Mouse (Mus musculus) mouse embryonic stem cell (cell line): ENCODE data around the gene Slc31a2.

Source experiments
- in situ Hi-C, 2 experiments: fragments of 300-500 bp; cut with MboI; formaldehyde crosslinking; loops; 1 replicate in 1 of 2; 3 replicates in 1 of 2; pipeline ENCODE4 v1.14.3; 2019 to 2020; ENCODE audit warnings: low sequenced_read_pairs in 2 of 2, low pct_unique_long_range_greater_than_20kb in 1 of 2, mixed read lengths in 1 of 2; ENCODE audit not compliant: unreplicated experiment in 1 of 2

Gene Slc31a2

DNA sequence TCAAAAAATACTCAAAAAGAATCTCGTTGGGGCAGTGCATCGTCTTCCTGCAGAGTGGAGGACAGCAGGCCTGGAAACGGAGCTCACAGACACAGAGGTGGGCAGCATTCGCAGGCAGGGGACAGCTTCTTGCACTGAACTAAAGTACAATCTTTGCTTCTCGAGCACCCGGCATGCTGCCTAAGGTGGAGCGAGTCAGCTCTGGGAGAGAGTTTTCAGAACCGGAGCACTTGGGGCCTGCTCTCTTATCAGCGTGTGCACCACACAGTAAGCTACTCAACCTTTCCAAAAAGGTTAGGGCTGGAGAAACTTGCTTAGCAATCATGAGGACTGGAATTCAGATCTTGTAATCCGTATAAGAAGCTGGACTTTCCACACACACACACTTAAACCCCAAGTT is 14.3 kb downstream of the Slc31a2 start:
- in situ Hi-C loops = no loop called here

DNA sequence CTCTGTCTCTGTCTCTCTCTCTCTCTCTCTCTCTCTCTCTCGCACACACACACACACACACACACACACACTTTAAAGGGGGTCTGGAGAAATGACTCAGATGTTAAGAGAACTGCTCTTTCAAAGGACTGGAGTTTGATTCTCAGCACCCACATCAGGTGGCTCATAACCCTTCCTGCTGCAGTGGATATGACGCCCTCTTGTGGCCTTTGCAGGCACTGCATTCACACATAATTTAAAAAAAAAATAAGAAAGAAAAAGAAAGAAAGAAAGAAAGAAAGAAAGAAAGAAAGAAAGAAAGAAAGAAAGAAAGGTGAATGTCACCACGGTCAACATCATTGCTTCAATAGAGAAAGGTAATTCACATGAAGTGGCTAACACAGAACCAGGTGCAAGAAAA is 14.9 kb downstream of the Slc31a2 start:
- in situ Hi-C loops = no loop called here

DNA sequence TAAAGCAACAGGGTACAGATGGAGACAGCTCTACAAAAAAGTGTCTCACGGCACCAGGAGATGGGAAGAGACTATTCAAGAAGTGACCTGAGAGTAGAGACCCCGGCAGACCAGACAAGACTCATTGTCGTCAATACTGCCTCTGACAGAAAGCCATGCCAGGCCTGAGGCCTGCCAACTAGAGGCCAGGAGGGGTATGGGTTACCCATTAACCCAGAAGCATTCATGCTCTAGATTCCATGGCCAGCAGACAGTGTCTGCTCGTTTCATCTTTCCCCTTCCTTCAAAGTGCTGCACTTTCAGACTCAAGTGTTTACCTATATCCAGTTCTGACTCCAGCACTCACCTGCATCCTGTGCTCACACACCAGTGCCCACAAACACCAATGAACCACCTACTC is 15.7 kb downstream of the Slc31a2 start:
- in situ Hi-C loops = no loop called here

DNA sequence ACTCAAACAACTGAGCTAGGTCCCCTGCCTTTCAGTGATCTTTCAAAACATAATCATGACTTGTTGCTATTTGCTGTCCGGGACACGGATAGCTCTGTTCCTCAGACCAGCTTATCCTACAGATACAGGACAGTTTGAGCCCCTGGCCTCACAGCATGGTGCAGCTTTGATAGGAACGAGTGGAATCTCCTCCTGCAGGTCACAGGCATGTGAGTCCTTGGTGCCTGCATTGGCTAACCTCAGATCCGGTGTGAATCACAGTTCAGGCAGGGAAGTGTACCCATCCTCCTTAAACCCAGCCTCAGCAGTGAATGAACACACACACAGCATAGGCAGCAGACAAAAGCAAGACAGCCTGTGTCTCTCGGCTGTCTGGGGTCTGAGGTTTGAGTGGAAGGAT is 19.0 kb downstream of the Slc31a2 start:
- in situ Hi-C loops = no loop called here

DNA sequence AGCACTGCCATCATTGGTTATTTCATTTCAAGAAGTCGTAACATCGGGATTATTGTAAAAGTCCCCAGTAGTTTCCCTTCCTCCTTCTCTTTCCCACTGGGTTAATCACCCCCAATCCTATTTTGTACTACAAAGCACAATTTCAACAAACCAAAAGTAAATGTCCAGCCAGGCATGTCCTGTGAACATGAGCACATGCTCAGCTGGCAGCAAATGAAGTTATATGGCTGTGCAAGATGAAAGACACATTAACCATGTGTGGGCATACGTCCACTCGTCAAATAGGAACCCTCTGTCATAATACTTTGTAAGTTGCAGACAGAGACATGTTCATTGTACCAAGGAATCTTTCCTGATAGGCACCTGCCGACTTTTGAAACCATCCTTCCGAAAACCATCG is 20.6 kb downstream of the Slc31a2 start:
- in situ Hi-C loops = no loop called here

DNA sequence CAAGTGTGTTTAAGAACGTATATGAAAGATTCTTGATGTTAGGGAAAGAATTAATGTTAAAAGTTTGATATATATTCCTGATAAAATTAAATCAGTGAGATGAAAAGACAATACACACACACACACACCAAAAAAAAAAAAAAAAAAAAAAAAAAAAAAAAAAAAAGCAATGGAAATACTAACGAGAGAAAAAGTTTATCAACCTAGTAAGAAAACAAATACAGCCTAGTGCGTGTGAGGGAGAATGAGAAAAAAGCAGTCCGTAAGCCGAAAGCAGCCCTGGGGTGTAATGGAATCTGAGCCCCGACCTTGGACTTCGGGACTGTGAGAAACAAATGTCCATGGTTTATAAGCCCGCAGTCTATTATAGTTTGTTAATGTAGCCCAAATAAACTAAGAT is 23.2 kb downstream of the Slc31a2 start:
- in situ Hi-C loops = no loop called here

DNA sequence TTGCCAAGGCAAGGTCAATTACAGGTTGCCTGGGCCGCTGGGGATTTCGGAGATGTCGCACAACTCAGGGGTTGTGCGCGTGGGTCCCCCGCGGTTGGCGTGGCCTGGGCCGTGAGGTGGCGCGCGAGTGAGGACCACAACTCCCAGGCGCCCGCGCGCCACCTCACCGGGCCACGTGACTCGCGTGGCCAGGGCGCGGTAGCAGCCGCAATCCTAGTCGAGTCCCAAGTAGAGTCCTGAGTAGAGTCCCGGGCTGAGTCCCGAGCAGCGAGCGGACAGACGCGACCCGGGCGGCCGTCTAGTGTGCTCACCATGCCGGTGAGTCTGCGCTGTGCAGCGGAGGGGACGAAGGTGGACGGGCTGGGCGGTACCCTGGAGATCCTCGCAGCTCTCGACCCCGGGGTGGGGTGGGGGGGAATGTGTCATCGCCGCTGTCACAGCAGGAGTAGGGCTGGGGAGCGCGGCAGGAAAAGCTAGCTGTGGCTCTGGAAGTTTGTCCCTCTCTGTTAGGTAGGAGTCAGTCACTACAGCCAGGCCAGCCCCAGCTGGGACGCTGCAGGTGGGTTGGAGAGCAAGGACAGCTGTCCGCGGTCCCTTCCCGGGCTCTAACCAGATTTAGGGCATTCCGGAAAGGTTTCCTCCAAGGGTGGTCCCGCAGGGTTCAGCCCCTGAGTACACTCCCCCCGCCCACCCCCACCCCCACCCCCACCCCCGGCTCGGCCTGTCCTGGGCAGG is 24.1 kb downstream of the Slc31a2 start:
- in situ Hi-C loops = no loop called here

DNA sequence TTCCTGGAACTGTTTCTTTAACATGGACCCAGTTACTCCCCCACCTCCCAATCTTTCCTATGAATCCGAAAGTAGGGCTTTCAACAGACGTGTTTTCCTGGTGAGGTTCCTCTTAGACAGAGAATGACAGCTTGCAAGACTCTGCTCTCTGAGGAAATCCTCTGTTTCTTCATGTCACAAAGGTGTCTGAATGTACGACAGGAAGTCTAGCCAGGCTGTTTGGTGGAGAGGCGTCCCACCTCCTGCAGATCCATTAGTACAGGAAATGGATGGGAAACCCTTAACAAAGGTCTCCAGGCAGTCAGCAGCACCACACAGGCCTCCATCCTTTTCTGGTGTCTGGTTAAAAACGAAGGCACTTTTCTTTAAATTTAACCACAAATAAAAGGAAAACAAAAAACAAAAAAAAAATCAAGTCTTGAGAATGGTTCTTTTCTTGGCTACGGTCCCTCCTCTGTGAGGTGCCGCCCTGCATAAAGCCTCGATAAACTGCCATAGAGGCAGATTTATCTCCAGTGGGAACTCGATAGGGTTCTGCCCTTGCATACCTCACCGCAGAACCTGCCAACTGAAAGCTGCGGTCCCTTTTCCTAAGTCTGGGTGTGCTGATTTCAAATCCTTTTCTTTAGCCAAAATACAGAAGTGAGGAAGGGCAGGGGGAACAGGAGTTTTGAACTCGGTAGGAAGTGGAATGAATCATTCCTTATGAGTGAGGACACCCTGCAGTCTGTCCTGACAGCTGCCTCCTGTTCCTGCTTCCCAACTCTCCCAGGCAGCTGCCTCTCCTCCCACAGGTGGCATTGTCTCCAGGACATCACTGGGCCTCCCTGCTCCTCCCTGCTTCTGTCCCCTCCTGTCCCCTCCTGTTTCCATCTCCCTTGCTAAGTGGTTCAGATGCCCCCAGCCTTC is 24.9 kb downstream of the Slc31a2 start:
- in situ Hi-C loops = no loop called here

DNA sequence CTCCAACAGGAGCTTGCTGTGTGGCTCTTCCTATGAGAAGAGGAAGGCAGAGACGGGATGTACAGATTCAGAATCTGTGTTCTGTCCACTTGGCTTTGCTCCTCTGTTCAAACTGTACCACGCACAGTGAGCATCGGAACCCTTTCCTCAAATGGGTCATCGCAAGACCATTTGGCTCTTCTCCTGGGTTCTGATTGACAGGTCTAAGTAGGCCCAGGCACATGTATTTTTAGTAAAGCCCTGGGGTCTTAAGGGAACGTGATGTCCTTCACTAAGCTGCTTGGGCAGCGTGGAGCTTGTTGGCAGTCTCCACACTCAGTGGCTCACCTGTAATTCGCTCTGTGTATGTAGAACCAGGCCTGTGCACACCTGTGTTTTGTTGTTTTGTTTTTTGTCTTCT is 26.9 kb downstream of the Slc31a2 start:
- in situ Hi-C loops = no loop called here

DNA sequence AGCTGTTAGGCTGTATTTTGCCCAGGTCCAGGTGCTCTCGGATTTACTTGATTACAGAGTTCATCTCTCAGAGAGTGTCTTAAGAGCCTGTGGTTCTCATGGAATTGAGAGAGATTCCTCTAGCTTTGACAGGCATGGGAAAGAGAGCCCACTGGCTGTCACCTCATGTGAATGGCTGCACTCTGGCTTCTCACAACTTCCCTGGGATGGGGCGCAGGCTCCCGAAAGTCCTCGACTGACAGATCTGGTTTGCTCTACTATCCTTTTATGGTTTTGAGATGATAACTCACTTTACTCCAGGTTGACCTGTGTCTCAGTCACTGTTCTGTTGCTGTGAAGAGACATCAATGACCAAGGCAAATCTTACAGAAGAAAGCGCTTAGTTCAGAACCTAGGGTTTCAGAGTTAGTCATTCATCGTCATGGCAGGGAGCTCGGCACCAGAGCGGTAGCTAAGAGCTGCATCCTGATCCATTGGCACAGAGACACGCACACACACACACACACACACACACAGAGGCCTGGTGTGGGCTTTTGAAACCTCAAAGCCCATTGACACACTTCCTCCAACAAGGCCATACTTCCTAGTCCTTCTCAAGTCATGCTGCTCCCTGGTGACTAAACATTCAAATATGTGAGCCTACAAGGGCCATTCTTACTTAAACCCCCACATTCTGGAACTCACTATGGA is 28.6 kb downstream of the Slc31a2 start:
- in situ Hi-C loops = no loop called here

DNA sequence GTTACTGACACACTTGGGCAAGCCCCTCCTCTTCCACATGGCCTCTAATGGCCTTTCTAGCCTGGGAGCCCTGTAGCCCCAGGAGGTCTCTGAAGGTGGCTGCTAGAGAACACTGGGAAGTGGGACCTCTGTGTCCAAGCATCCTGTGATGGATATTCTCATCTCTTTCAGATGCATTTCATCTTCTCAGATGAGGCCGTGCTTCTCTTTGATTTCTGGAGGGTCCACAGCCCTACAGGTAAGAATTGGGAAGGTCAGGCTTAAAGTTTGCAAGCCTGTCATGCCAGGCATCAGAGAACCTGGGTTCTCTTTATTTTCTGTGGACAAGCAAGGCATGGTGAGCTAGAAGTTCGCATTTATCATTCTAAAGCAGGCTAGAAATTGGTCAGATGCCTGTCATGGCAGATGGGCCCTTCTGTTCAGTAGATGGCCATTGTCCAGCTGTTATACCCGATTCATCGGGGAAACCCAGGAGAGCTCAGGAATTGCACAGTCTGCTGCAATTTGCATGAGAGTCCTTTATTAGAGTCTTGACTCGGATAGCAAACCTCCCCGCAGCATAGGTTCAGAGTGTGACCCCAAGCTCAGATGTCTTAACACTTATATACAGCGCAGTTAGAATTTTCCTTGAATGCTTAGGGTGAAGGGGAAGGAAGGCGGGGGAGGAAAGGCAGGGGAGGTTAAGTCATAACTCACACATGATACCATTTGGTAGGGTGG is 30.3 kb downstream of the Slc31a2 start:
- in situ Hi-C loops = no loop called here

DNA sequence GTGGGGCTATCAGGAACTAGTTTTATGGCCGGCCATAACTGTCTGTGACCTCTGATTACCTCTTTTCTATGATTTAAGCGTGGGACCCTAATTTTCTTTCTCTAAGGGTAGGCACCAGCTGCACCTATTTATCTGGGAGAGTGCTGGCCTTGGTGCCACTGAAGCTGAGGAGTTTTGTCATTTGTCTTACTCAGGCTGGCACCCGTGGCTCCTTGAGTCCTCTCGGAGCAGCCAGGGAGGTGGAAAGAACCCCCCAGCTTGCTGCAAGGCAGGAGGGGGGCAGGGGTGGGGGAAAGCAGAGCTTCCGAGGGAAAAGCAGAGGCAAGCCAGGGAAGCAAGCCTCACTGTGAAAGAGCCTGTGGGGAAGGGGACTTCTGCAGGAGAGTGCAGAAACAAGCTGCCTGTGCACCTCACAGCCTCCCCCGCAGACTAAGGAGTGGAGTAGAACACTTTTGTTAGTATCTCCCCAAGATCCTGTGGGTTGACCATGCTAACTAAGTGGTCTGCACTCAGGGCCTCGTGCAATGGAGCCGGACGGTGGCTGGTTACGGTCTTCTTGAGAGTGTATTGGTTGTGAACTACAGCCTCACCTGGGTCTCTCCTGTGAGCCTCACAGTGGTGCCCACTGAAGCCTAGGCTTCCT is 31.0 kb downstream of the Slc31a2 start:
- in situ Hi-C loops = no loop called here

DNA sequence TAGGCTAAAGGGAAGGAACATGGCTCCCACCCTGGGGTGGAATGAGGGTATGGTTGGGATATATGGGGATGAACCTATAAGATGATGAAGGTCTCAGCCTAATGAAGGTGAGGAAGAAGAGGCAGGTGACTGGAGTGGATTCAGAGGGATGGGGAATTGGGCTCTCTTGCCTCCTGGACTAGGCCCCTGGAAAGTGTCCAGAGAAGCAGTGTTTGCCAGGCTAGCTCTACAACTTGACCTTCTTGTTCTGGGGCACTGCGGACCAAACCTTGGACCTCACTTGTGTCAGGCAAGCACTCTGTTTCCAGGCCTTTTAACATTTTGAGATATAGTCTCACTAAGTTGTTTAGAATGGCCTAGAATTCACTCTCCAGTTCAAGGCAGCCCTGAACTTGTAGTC is 32.4 kb downstream of the Slc31a2 start:
- in situ Hi-C loops = no loop called here

DNA sequence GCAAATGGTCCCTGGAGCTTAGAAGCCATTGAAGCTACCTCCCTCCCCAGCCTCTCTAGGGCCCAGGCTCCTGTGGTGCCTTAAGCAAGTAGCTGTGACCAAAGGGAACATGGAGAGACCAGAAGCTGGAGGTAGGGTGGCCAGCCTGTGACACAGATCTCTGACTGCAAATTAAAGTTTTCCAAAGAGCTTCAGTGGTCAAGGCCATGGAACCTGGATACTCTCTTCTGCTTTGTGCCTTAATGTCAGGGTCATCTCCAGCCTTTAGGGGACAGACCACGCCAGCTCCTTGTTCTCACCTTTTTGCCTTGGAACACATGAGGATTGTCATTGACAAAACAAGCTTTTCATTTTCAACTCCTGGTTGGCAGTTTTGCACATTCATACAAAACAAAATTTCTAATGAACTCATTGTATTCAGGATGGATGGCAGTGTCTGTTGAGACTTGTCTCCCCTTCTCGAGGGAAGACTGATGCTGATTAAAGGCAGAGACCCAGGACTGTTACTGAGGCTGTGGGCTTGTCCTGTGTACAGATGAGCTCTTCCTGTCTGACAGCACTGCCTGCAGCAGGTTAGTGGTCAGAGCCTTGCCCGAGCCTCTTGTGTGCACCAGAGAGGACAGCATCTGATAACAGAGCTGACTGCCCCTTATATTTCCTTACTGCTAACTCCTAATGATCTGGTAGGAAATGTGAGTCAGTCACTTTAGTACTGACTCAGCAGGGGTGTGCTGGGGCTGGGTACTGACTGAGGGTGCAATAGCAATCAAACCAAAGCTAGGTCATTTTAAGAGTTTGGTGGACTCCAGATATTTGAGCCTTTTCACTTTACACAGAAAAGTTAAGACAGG is 35.1 kb downstream of the Slc31a2 start:
- in situ Hi-C loops = no loop called here

DNA sequence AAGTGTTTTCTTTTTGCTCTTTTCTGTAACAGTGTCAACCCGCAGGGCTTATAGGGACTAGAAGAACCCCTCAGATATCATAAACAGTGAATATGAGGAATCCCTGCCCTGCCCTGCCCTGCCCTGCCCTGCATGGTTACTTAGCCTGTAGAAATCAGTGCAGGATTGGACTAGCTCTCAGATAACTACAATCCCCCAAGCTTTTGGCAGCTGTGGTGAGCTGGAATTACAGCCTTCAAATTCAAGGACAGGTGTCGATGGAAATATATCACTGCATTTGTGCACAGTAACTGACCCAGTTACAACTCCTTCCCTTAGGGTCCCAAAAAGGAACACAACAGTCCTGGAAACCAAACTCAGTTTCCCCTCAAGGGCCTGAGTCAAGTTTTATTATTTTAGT is 37.6 kb downstream of the Slc31a2 start:
- in situ Hi-C loops = no loop called here

DNA sequence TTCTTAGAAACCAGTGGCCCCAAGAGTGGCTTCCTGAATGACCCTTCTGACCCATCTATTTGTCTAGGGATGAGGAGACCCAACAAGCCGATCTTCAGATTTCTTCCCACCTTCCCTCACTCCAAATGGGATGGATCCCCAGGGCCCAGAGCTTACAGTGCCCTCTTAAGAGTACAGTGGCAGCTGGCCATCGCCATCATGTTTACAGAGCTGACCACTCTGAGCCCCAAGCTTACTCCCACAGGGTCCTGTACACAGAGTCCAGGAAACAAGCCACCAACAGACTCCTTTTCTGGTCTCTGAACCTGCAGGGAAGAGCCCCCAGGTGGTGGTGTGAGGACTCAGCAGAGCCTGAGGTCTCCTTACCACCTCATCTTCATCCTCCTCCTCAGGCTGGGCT is 40.4 kb downstream of the Slc31a2 start:
- in situ Hi-C loops = no loop called here

DNA sequence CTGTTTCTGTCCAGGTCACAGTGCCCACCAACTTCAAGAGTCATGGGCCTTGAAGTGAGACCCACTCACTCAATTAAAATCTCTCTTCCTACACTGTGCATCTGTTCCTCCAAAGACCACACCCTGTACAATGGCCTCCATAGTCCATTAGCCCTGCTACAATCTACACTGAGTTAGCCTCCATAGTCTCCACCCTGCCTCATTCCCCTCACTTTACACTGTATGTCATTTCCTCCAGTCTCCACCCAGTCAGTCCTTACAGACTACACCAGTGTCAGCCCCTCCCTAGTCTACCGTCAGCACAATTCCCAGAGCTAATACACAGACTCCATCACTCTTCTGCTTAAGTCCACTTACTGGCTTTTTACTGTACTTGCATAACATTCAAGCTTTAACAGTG is 40.9 kb downstream of the Slc31a2 start:
- in situ Hi-C loops = no loop called here

DNA sequence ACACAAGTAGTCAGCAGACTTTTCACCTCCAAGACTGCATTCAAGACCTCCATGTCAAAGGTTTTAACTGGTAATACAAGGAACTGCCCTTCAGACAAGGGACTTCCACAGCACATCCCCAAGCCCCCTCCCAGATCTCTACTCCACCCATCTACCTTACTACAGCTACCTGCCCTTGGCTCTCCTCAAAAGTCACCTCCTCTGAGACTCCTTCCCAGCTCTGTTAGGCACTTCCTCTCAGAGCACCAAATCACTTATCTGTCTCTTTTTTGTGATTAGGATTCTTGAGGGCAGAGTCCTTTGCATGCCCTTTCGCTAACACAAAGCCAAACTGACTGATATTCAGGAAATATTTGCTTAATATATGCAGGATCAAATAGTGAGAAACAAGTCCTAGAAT is 43.9 kb downstream of the Slc31a2 start:
- in situ Hi-C loops = no loop called here
